Mouse (Mus musculus): ENCODE measurements around the gene 1700034J05Rik. TPM values are rescaled to one million over a fixed set of nuclear protein-coding genes. Genes with fewer than 3 reads are reported as not detected.
A peak's percentile ranks its signal among the peaks of the same experiment; 100 is the strongest.

The 1700034J05Rik gene
- 0.07 TPM in 1 of 2 replicates, not detected in the other for polyA plus RNA-seq (2014; fragmentation: Nextera tagmentation; extraction: Ambion mirVana)

GRCm38 (mm10) chr6:146954258-146954657, at the start of gene 1700034J05Rik:
Gene 1700034J05Rik (minus strand): TSS chr6:146954422.
- no peak for ATAC-seq (replicated peaks; ENCODE audit: insufficient number of reproducible peaks, low FRiP score, low TSS enrichment, low read depth)

GRCm38 (mm10) chr6:146999755-147000154, 45.5 kb upstream of the 1700034J05Rik start:
- no peak overlapping the region for H3K9ac ChIP-seq (replicated peaks; ENCODE audit: low read length)
- WGBS = 94% methylated on average over 2 of the region's 2 CpGs
- H3K4me3 ChIP-seq (ENCODE audit: low read depth, low read length) = no peak overlapping the region
- ATAC-seq (replicated peaks; ENCODE audit: insufficient number of reproducible peaks, low FRiP score, low TSS enrichment, low read depth) (no peak), DNase-seq (ENCODE audit: low spot score) (no peak)
- no peaks in the 10 kb centered on the region for H3K36me3 ChIP-seq (replicated peaks; ENCODE audit: control insufficient read depth, insufficient read depth, low read depth, low read length)
- H3K9me3 ChIP-seq (replicated peaks; ENCODE audit: control insufficient read depth, low read length) = no peaks in the 10 kb centered on the region
- no peaks in the 10 kb centered on the region for H3K27me3 ChIP-seq (ENCODE audit: control insufficient read depth, insufficient read depth, low read length)
- H3K4me2 ChIP-seq (ENCODE audit: low read depth, low read length) = no peak overlapping the region
- no peak overlapping the region for H3K27ac ChIP-seq (replicated peaks; ENCODE audit: low read depth, low read length)
- no peaks in the 10 kb centered on the region for H3K4me1 ChIP-seq (ENCODE audit: control insufficient read depth, insufficient read depth, low read length)

More at GRCm38 (mm10) chr6:146954258-146954657, at the start of gene 1700034J05Rik:
- WGBS = 90% methylated on average over 1 of the region's 1 CpGs
- Histone ChIP-seq H3K4me2 (ENCODE audit: low read depth, low read length) (no peak within 1 kb of the TSS), H3K9ac (replicated peaks; ENCODE audit: low read length) (no peak within 1 kb of the TSS), H3K4me1 (ENCODE audit: control insufficient read depth, insufficient read depth, low read length) (no peaks in the 10 kb centered on the region), H3K4me3 (ENCODE audit: low read depth, low read length) (no peak within 1 kb of the TSS), H3K27me3 (ENCODE audit: control insufficient read depth, insufficient read depth, low read length) (no peaks in the 10 kb centered on the region), H3K36me3 (replicated peaks; ENCODE audit: control insufficient read depth, insufficient read depth, low read depth, low read length) (no peaks in the 10 kb centered on the region), H3K9me3 (replicated peaks; ENCODE audit: control insufficient read depth, low read length) (no peaks in the 10 kb centered on the region), H3K27ac (replicated peaks; ENCODE audit: low read depth, low read length) (no peak within 1 kb of the TSS)
- DNase-seq (ENCODE audit: low spot score) = no peak

GRCm38 (mm10) chr6:146999302-146999701, 45.1 kb upstream of the 1700034J05Rik start:
- Histone ChIP-seq H3K9me3 (replicated peaks; ENCODE audit: control insufficient read depth, low read length) (no peaks in the 10 kb centered on the region), H3K4me3 (ENCODE audit: low read depth, low read length) (no peak overlapping the region), H3K27ac (replicated peaks; ENCODE audit: low read depth, low read length) (no peak overlapping the region), H3K27me3 (ENCODE audit: control insufficient read depth, insufficient read depth, low read length) (no peaks in the 10 kb centered on the region), H3K9ac (replicated peaks; ENCODE audit: low read length) (no peak overlapping the region), H3K36me3 (replicated peaks; ENCODE audit: control insufficient read depth, insufficient read depth, low read depth, low read length) (no peaks in the 10 kb centered on the region), H3K4me1 (ENCODE audit: control insufficient read depth, insufficient read depth, low read length) (no peaks in the 10 kb centered on the region), H3K4me2 (ENCODE audit: low read depth, low read length) (no peak overlapping the region)
- DNase-seq (ENCODE audit: low spot score) (no peak), ATAC-seq (replicated peaks; ENCODE audit: insufficient number of reproducible peaks, low FRiP score, low TSS enrichment, low read depth) (no peak)
- WGBS = 89% methylated on average over 9 of the region's 9 CpGs

- WGBS = 88% methylated on average over 4 of the region's 4 CpGs
Observed at GRCm38 (mm10) chr6:146998710-146999109, 44.5 kb upstream of the 1700034J05Rik start.

GRCm38 (mm10) chr6:146997006-146997405, 42.8 kb upstream of the 1700034J05Rik start:
- H3K4me2 ChIP-seq (ENCODE audit: low read depth, low read length) = no peak overlapping the region
- DNase-seq (ENCODE audit: low spot score) (no peak), ATAC-seq (replicated peaks; ENCODE audit: insufficient number of reproducible peaks, low FRiP score, low TSS enrichment, low read depth) (no peak)
- no peaks in the 10 kb centered on the region for H3K36me3 ChIP-seq (replicated peaks; ENCODE audit: control insufficient read depth, insufficient read depth, low read depth, low read length)
- no peak overlapping the region for H3K27ac ChIP-seq (replicated peaks; ENCODE audit: low read depth, low read length)
- WGBS = 88% methylated on average over 6 of the region's 6 CpGs
- H3K9me3 ChIP-seq (replicated peaks; ENCODE audit: control insufficient read depth, low read length) = no peaks in the 10 kb centered on the region
- H3K4me3 ChIP-seq (ENCODE audit: low read depth, low read length) = no peak overlapping the region
- no peak overlapping the region for H3K9ac ChIP-seq (replicated peaks; ENCODE audit: low read length)
- no peaks in the 10 kb centered on the region for H3K27me3 ChIP-seq (ENCODE audit: control insufficient read depth, insufficient read depth, low read length)
- no peaks in the 10 kb centered on the region for H3K4me1 ChIP-seq (ENCODE audit: control insufficient read depth, insufficient read depth, low read length)

More at GRCm38 (mm10) chr6:146998710-146999109, 44.5 kb upstream of the 1700034J05Rik start:
- ATAC-seq (replicated peaks; ENCODE audit: insufficient number of reproducible peaks, low FRiP score, low TSS enrichment, low read depth) = no peak
- Histone ChIP-seq H3K27me3 (ENCODE audit: control insufficient read depth, insufficient read depth, low read length) (no peaks in the 10 kb centered on the region), H3K4me3 (ENCODE audit: low read depth, low read length) (no peak overlapping the region), H3K27ac (replicated peaks; ENCODE audit: low read depth, low read length) (no peak overlapping the region), H3K9me3 (replicated peaks; ENCODE audit: control insufficient read depth, low read length) (no peaks in the 10 kb centered on the region), H3K4me1 (ENCODE audit: control insufficient read depth, insufficient read depth, low read length) (no peaks in the 10 kb centered on the region), H3K9ac (replicated peaks; ENCODE audit: low read length) (no peak overlapping the region), H3K36me3 (replicated peaks; ENCODE audit: control insufficient read depth, insufficient read depth, low read depth, low read length) (no peaks in the 10 kb centered on the region), H3K4me2 (ENCODE audit: low read depth, low read length) (no peak overlapping the region)
- DNase-seq (ENCODE audit: low spot score) = no peak

GRCm38 (mm10) chr6:146995878-146996277, 41.7 kb upstream of the 1700034J05Rik start:
- DNase-seq (ENCODE audit: low spot score) = no peak
- Histone ChIP-seq H3K36me3 (replicated peaks; ENCODE audit: control insufficient read depth, insufficient read depth, low read depth, low read length) (no peaks in the 10 kb centered on the region), H3K27me3 (ENCODE audit: control insufficient read depth, insufficient read depth, low read length) (no peaks in the 10 kb centered on the region), H3K4me2 (ENCODE audit: low read depth, low read length) (no peak overlapping the region), H3K9ac (replicated peaks; ENCODE audit: low read length) (no peak overlapping the region), H3K4me3 (ENCODE audit: low read depth, low read length) (no peak overlapping the region), H3K27ac (replicated peaks; ENCODE audit: low read depth, low read length) (no peak overlapping the region), H3K9me3 (replicated peaks; ENCODE audit: control insufficient read depth, low read length) (no peaks in the 10 kb centered on the region), H3K4me1 (ENCODE audit: control insufficient read depth, insufficient read depth, low read length) (no peaks in the 10 kb centered on the region)
- 79% methylated on average over 6 of the region's 6 CpGs for WGBS
- no peak for ATAC-seq (replicated peaks; ENCODE audit: insufficient number of reproducible peaks, low FRiP score, low TSS enrichment, low read depth)

- no peak for DNase-seq (ENCODE audit: low spot score)
- WGBS = 86% methylated on average over 2 of the region's 2 CpGs
- H3K36me3 ChIP-seq (replicated peaks; ENCODE audit: control insufficient read depth, insufficient read depth, low read depth, low read length) = no peaks in the 10 kb centered on the region
Observed at GRCm38 (mm10) chr6:146995391-146995790, 41.2 kb upstream of the 1700034J05Rik start.

GRCm38 (mm10) chr6:146994236-146994635, 40.0 kb upstream of the 1700034J05Rik start:
- no peaks in the 10 kb centered on the region for H3K36me3 ChIP-seq (replicated peaks; ENCODE audit: control insufficient read depth, insufficient read depth, low read depth, low read length)
- peak; percentile 81 for DNase-seq (ENCODE audit: low spot score)
- no peak overlapping the region for H3K4me3 ChIP-seq (ENCODE audit: low read depth, low read length)
- WGBS = 47% methylated on average over 5 of the region's 5 CpGs
- H3K27ac ChIP-seq (replicated peaks; ENCODE audit: low read depth, low read length) = no peak overlapping the region
- H3K9ac ChIP-seq (replicated peaks; ENCODE audit: low read length) = no peak overlapping the region
- no peak overlapping the region for H3K4me2 ChIP-seq (ENCODE audit: low read depth, low read length)
- no peaks in the 10 kb centered on the region for H3K27me3 ChIP-seq (ENCODE audit: control insufficient read depth, insufficient read depth, low read length)
- H3K4me1 ChIP-seq (ENCODE audit: control insufficient read depth, insufficient read depth, low read length) = no peaks in the 10 kb centered on the region
- ATAC-seq (replicated peaks; ENCODE audit: insufficient number of reproducible peaks, low FRiP score, low TSS enrichment, low read depth) = no peak
- H3K9me3 ChIP-seq (replicated peaks; ENCODE audit: control insufficient read depth, low read length) = no peaks in the 10 kb centered on the region

More at GRCm38 (mm10) chr6:146995391-146995790, 41.2 kb upstream of the 1700034J05Rik start:
- no peaks in the 10 kb centered on the region for H3K4me1 ChIP-seq (ENCODE audit: control insufficient read depth, insufficient read depth, low read length)
- H3K4me2 ChIP-seq (ENCODE audit: low read depth, low read length) = no peak overlapping the region
- no peak for ATAC-seq (replicated peaks; ENCODE audit: insufficient number of reproducible peaks, low FRiP score, low TSS enrichment, low read depth)
- no peak overlapping the region for H3K27ac ChIP-seq (replicated peaks; ENCODE audit: low read depth, low read length)
- no peaks in the 10 kb centered on the region for H3K9me3 ChIP-seq (replicated peaks; ENCODE audit: control insufficient read depth, low read length)
- no peak overlapping the region for H3K9ac ChIP-seq (replicated peaks; ENCODE audit: low read length)
- no peaks in the 10 kb centered on the region for H3K27me3 ChIP-seq (ENCODE audit: control insufficient read depth, insufficient read depth, low read length)
- H3K4me3 ChIP-seq (ENCODE audit: low read depth, low read length) = no peak overlapping the region

Measured in embryonic facial prominence, embryonic 11.5 days (tissue).